Mouse (Mus musculus) intestine, postnatal 0 days (tissue): ENCODE measurements around the gene Orai2. TPM values are rescaled to one million over a fixed set of nuclear protein-coding genes. Genes with fewer than 3 reads are reported as not detected.
"Not testable (repeated sequence)": the region's sequence is repeated elsewhere in the genome, so short reads cannot be mapped to it uniquely, and the experiment has no call there.

Source experiments
- ATAC-seq: fragments of 200-750 bp; cut with Nextera tagmentation; 2 replicates; pipeline ENCODE4 v1.8.0; 2017; ENCODE audit warnings: mild to moderate bottlenecking, moderate TSS enrichment, moderate library complexity
- H3K27ac ChIP-seq: fragments of 300-500 bp; sonication (generic); 2 replicates; pipeline ENCODE4 v1.5.1; 2014; ENCODE audit warnings: mild to moderate bottlenecking, low read depth, low read length, moderate library complexity
- H3K27me3 ChIP-seq: fragments of 300-500 bp; sonication (generic); replicated peaks from 2 replicates; pipeline ENCODE4 v1.6.1; 2014; ENCODE audit warnings: low read length, mixed read lengths; ENCODE audit not compliant: control insufficient read depth, insufficient read depth
- H3K36me3 ChIP-seq: fragments of 300-500 bp; sonication (generic); 2 replicates; pipeline ENCODE4 v1.6.1; 2014; ENCODE audit warnings: mild to moderate bottlenecking, moderate library complexity; ENCODE audit not compliant: control insufficient read depth, insufficient read depth
- H3K4me1 ChIP-seq: fragments of 300-500 bp; sonication (generic); replicated peaks from 2 replicates; pipeline ENCODE4 v1.6.1; 2014; ENCODE audit warnings: antibody characterized with exemption, low read length, mixed read lengths; ENCODE audit not compliant: control insufficient read depth, insufficient read depth
- H3K4me2 ChIP-seq: fragments of 300-500 bp; sonication (generic); replicated peaks from 2 replicates; pipeline ENCODE4 v1.6.1; 2014; ENCODE audit warnings: low read depth, mild to moderate bottlenecking, moderate library complexity
- H3K4me3 ChIP-seq: fragments of 300-500 bp; sonication (generic); 2 replicates; pipeline ENCODE4 v1.5.1; 2014; ENCODE audit warnings: low read depth, low read length
- H3K9ac ChIP-seq: fragments of 300-500 bp; sonication (generic); 2 replicates; pipeline ENCODE4 v1.6.1; 2014; ENCODE audit warnings: mild to moderate bottlenecking, low read depth, low read length
- H3K9me3 ChIP-seq: fragments of 300-500 bp; sonication (generic); 2 replicates; pipeline ENCODE4 v1.6.1; 2016; ENCODE audit warnings: mixed run types; ENCODE audit not compliant: control insufficient read depth
- CTCF ChIP-seq: sonication (generic); IDR thresholded peaks from 2 replicates; pipeline ENCODE4 v1.5.1; 2016; ENCODE audit warnings: low read depth, mild to moderate bottlenecking, control low read depth, antibody characterized with exemption, moderate library complexity
- WGBS: fragments of 180-500 bp; shearing (Covaris S2); extraction: QIAGEN DNeasy Blood & Tissue Kit; methylation state at CpG from one replicate; pipeline ENCODE4 v1.1.7; 2014; 5-methylcytosine and 5-hydroxymethylcytosine counted together
- polyA plus RNA-seq: library from polyadenylated mRNA; unstranded; fragments of >200 nt; fragmentation: Nextera tagmentation; extraction: Ambion mirVana; gene quantifications from 2 replicates; pipeline ENCODE4 v1.2.1, GENCODE M21; 2015

Orai2 gene
- polyA plus RNA-seq, 1 experiment from 2014 or later, result 4.3 TPM

- Histone ChIP-seq H3K9ac (no peak overlapping the region), H3K27me3 (no peaks in the 10 kb centered on the region), H3K4me2 (no peak overlapping the region), H3K36me3 (no peaks in the 10 kb centered on the region), H3K9me3 (no peaks in the 10 kb centered on the region), H3K4me3 (no peak overlapping the region), H3K4me1 (no peaks in the 10 kb centered on the region), H3K27ac (no peak overlapping the region)
- ATAC-seq, result no peak
- 78% methylated on average over 5 of the region's 5 CpGs for WGBS
- no peak for TF ChIP-seq CTCF
Observed at GRCm38 (mm10) chr5:136213716-136214115, 43.2 kb upstream of the Orai2 start.

DNA sequence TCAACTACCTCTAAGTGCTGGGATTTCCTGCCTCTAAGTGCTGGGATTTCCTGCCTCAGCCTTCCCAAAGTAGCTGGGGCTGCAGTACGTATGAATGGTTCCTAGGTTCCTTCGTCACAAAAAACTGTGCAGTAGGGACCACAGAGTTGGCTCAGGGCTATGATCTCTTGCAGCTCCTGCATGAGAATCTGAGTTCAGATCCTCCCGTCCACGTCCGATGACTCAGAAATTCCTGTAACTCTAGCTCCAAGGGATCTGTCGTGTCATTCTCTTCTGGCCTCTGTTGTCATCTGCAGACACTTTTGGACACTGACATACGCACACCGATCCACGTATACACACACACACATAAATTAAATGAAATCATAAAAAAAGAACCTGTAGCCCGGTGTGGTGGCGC, 42.2 kb upstream of the Orai2 start:
- H3K4me2 ChIP-seq, result no peak overlapping the region
- H3K4me3 ChIP-seq, result no peak overlapping the region
- H3K9ac ChIP-seq, result no peak overlapping the region
- no peak overlapping the region for H3K27ac ChIP-seq
- WGBS, result 86% methylated on average over 11 of the region's 11 CpGs
- no peaks in the 10 kb centered on the region for H3K4me1 ChIP-seq
- no peak for ATAC-seq
- no peaks in the 10 kb centered on the region for H3K36me3 ChIP-seq
- no peaks in the 10 kb centered on the region for H3K27me3 ChIP-seq
- TF ChIP-seq CTCF, result no peak
- no peaks in the 10 kb centered on the region for H3K9me3 ChIP-seq

DNA sequence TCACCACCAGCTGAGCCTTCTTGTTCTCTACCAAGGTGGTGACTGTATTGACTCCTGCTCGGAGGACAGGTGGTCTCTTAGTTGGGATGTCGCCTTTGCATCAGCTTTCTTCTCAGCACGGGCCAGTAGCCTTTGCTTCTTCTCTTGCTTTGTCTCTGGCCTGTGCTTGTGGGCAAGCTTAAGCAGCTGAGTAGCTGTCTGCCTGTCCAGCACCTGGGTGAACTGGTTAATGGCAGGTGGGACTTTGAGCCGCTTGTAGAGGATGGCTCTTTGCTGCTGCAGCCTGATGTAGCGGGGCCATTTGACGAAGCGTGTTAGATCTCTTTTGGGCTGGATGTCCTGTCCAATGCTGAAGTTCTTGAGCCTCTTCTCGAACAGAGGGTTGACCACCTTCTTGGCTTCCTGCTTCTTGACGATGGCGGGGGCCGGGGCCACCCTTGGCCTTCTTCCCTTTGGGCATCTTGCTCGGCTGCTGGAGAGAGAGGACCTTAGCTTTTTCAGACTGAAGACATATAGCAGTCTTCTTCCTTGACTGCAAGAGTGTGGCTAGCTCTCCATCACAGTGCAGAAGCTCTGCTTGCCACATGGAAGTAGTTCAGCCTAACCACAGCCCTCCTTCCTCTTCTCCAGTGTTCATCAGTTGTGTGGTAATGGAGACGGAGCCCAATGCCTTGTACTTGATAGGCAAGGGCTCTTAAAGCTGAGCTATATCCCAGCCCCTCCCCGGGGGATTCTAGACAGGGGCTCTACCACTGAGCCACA, 41.0 kb upstream of the Orai2 start:
- H3K9ac ChIP-seq, result not testable (repeated sequence)

DNA sequence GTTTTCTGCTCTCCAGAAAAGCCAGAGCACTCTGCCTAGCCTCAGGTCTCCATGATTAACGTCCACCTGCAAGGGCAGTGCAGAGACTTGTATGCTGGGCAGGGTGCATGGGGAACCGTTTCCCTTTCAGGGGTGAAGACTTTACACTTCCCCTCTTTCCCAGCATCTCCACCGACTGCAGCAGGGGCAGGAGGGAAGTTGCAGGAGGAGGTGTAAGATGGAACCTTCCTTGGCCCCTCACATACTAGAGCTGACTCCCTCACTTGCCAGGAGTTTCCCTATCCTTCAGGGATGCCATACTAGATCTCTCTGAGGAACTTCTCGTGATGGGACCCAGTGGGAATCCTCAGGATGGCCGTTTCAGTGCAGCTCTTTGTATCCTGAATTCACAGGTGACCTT, 40.0 kb upstream of the Orai2 start:
- Histone ChIP-seq H3K27ac (no peak overlapping the region), H3K9me3 (no peaks in the 10 kb centered on the region), H3K4me1 (no peaks in the 10 kb centered on the region), H3K9ac (no peak overlapping the region), H3K36me3 (no peaks in the 10 kb centered on the region), H3K27me3 (no peaks in the 10 kb centered on the region), H3K4me2 (no peak overlapping the region), H3K4me3 (no peak overlapping the region)
- ATAC-seq, result no peak
- WGBS, result 76% methylated on average over 5 of the region's 5 CpGs
- TF ChIP-seq CTCF, result no peak

More for the DNA sequence above, 41.0 kb upstream of the Orai2 start:
- 90% methylated on average over 14 of the region's 14 CpGs for WGBS
- H3K36me3 ChIP-seq, H3K4me3 ChIP-seq, H3K9me3 ChIP-seq, H3K4me2 ChIP-seq, H3K27me3 ChIP-seq, H3K27ac ChIP-seq, ATAC-seq, H3K4me1 ChIP-seq: not testable (repeated sequence)

GRCm38 (mm10) chr5:136201832-136202231, 31.3 kb upstream of the Orai2 start:
- ATAC-seq, result no peak
- peak; percentile 97 for TF ChIP-seq CTCF

DNA sequence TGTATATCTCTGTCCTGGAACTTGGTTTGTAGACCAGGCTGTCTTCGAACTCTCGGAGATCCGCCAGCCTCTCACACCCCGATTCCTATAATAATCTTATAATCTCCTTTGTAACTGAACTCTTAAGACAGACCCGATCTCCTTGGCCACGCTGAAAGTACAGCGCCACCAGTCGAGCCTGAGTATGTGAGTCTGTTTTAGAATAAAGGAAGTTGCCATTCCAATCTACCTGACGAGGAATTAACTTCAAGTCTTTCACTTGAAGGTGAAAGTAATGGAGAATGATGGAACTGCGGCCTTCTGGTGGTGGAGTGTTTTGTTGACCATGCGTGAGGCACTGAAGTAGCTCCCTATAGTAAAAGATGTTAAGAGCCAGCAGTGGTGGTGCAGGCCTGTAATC, 29.0 kb upstream of the Orai2 start:
- WGBS, result 25% methylated on average over 11 of the region's 11 CpGs
- ATAC-seq, result no peak

More at GRCm38 (mm10) chr5:136201832-136202231, 31.3 kb upstream of the Orai2 start:
- Histone ChIP-seq H3K4me1 (no peaks in the 10 kb centered on the region), H3K9me3 (no peaks in the 10 kb centered on the region), H3K4me3 (no peak overlapping the region), H3K27ac (no peak overlapping the region), H3K27me3 (no peaks in the 10 kb centered on the region), H3K9ac (no peak overlapping the region), H3K4me2 (no peak overlapping the region), H3K36me3 (peaks cover 6% of the 10 kb centered on the region; the same call in 1 of the 2 replicates)
- WGBS, result 30% methylated on average over 7 of the region's 7 CpGs

More for the DNA sequence above, 29.0 kb upstream of the Orai2 start:
- Histone ChIP-seq H3K27me3 (no peaks in the 10 kb centered on the region), H3K36me3 (peaks cover 25% of the 10 kb centered on the region), H3K9ac (peak overlapping the region; percentile 91; the same call in 1 of the 2 replicates), H3K9me3 (no peaks in the 10 kb centered on the region), H3K4me1 (no peaks in the 10 kb centered on the region), H3K4me3 (peak overlapping the region; percentile 93), H3K4me2 (peak overlapping the region; percentile 77), H3K27ac (peak overlapping the region; percentile 79; the same call in 1 of the 2 replicates)
- peak; percentile 29; the same call in 1 of the 2 replicates for TF ChIP-seq CTCF
